Mouse (Mus musculus): ENCODE measurements at regions not wholly inside any gene's neighbourhood (a gene's known extent, or its start where the extent isn't known, plus 50 kb on each side); places are given as distances from the start of the nearest gene placed in this dataset.

DNA sequence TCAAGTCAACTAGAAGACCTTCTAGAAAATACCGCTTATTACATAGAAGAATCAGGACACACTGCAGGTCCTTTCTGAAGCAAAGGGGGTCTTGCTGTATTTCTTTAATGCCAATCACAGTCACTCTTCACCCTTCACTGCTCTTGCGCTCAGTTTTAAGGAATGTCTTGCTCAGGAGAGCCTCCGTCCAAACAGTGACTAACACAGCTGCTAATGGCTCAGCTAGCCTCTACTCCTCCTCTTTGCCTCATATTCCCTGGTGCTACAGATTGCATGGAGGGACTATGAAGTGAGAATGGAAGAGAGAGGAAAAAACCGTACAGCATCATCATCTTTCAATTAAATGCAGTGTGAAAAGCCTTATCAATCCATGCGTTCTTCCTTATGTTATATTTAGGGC lies 193.7 kb upstream of the Dph6 start:
- TF ChIP-seq TAL1 (IDR thresholded peaks at IDR 0.05; ENCODE audit: low read length): no peak
- no peak for TF ChIP-seq CTCF (IDR thresholded peaks at IDR 0.05 in 2 of 3, conservative IDR thresholded peaks at IDR 0.05 in 1 of 3; ENCODE audit: control insufficient read depth in 1 of 3, insufficient read depth in 1 of 3, low read depth in 2 of 3, low read length in 3 of 3, poor library complexity in 1 of 3, severe bottlenecking in 1 of 3)
- TF ChIP-seq ZNF384 (IDR thresholded peaks at IDR 0.05; ENCODE audit: low read depth, low read length): no peak
- TF ChIP-seq GABPA (IDR thresholded peaks at IDR 0.05; ENCODE audit: low read depth, low read length): no peak
- TF ChIP-seq CHD2 (IDR thresholded peaks at IDR 0.05; ENCODE audit: low read length): no peak
- no peak for TF ChIP-seq ZMIZ1 (IDR thresholded peaks at IDR 0.05; ENCODE audit: low read depth, low read length)
- TF ChIP-seq ETS1 (IDR thresholded peaks at IDR 0.05; ENCODE audit: low read depth, low read length): no peak
- no peak for TF ChIP-seq MAFK (IDR thresholded peaks at IDR 0.05; ENCODE audit: borderline replicate concordance, low read depth, low read length)
- no peak for TF ChIP-seq NELFE (IDR thresholded peaks at IDR 0.05; ENCODE audit: low read depth, low read length)
- TF ChIP-seq MYC (IDR thresholded peaks at IDR 0.05; ENCODE audit: low read depth, low read length): no peak
- TF ChIP-seq HCFC1 (IDR thresholded peaks at IDR 0.05; ENCODE audit: low read depth, low read length): no peak
- TF ChIP-seq MAX (IDR thresholded peaks at IDR 0.05; ENCODE audit: low read length): no peak
- no peak for TF ChIP-seq RCOR1 (IDR thresholded peaks at IDR 0.05; ENCODE audit: low read depth, low read length)
- TF ChIP-seq POLR2A (IDR thresholded peaks at IDR 0.05; ENCODE audit: control insufficient read depth in 1 of 2, insufficient read depth in 1 of 2, low read depth in 1 of 2, low read length in 2 of 2, poor library complexity in 1 of 2): no peak

Data from MEL (cell line).